Mouse (Mus musculus) midbrain, embryonic 10.5 days (tissue): Measurements from ENCODE around the gene Lrrc29. TPM values are rescaled to one million over a fixed set of nuclear protein-coding genes. Genes with fewer than 3 reads are reported as not detected.

Source experiments
- DNase-seq: peaks from one replicate; pipeline ENCODE4 v3.0.0-alpha.2; 2017; ENCODE audit warnings: low spot score
- H3K27ac ChIP-seq: fragments of 300-500 bp; sonication (generic); replicated peaks from 2 replicates; pipeline ENCODE4 v1.5.1; 2016; ENCODE audit warnings: mild to moderate bottlenecking
- H3K27me3 ChIP-seq: fragments of 300-500 bp; sonication (generic); 2 replicates; pipeline ENCODE4 v1.6.1; 2016; ENCODE audit warnings: low read depth, mild to moderate bottlenecking; ENCODE audit not compliant: poor library complexity, severe bottlenecking
- H3K36me3 ChIP-seq: fragments of 300-500 bp; sonication (generic); 2 replicates; pipeline ENCODE4 v1.6.1; 2016; ENCODE audit warnings: mild to moderate bottlenecking, moderate library complexity
- H3K4me1 ChIP-seq: fragments of 300-500 bp; sonication (generic); 2 replicates; pipeline ENCODE4 v1.6.1; 2016
- H3K4me3 ChIP-seq: fragments of 300-500 bp; sonication (generic); 2 replicates; pipeline ENCODE4 v1.5.1; 2016; ENCODE audit warnings: mild to moderate bottlenecking, moderate library complexity
- H3K9me3 ChIP-seq: fragments of 300-500 bp; sonication (generic); replicated peaks from 2 replicates; pipeline ENCODE4 v1.6.1; 2016; ENCODE audit warnings: mild to moderate bottlenecking
- WGBS: fragments of 180-500 bp; shearing (Covaris S2); methylation state at CpG from one replicate; pipeline ENCODE4 v1.1.7; 2016; 5-methylcytosine and 5-hydroxymethylcytosine counted together
- microRNA counts: library from miRNA; unstranded; fragments of <30 nt; microRNA quantifications from one replicate; lab custom pipeline; 2017
- microRNA-seq: library from miRNA; unstranded; fragments of <30 nt; microRNA quantifications from one replicate; pipeline ENCODE4, GENCODE M21; 2017
- polyA plus RNA-seq: library from polyadenylated mRNA; unstranded; fragments of >200 nt; fragmentation: Nextera tagmentation; extraction: Ambion mirVana; gene quantifications from 2 replicates; pipeline ENCODE4 v1.2.1, GENCODE M21; 2016

Gene Lrrc29
- polyA plus RNA-seq, 1 experiment from 2014 or later: 1.2 TPM

DNA sequence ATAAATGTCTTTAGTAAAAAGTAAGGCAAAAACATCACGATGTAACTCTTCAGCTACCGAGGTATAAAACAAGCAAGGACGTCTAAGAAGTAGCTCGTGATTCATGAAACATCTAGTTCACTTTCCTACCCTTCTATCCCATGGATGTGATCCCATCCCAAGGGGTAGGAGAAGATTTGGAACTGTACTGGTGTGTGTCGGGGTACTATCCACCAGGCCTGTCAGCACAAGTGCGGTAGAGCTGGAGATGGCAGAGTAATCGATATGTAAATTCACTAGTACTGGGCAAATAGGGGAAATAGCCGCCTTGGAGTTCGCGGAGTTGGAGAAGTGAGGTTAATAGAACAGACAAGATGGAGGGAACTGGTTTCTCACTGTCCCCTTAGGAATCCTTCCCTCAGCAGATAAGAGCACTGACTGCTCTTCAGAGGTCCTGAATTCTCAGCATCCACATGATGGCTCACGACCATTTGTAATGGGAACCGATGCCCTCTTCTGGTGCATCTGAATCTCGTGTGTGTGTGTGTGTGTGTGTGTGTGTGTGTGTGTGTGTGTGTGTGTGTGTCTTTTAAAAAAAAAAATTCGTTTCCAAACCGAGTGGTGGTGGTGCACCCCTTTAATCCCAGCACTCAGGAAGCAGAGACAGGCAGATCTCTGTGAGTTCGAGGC is 62.7 kb downstream of the Lrrc29 start:
- H3K9me3 ChIP-seq: peaks cover 7% of the 10 kb centered on the region
- H3K4me3 ChIP-seq: peak overlapping the region; percentile 62
- H3K4me1 ChIP-seq: peaks cover 37% of the 10 kb centered on the region
- DNase-seq: no peak
- H3K36me3 ChIP-seq: no peaks in the 10 kb centered on the region
- H3K27me3 ChIP-seq: peaks cover 100% of the 10 kb centered on the region
- 38% methylated on average over 16 of the region's 16 CpGs for WGBS
- no peak overlapping the region for H3K27ac ChIP-seq

MicroRNA genes within 50 kb of the gene (microRNA counts, 519-probe panel; counts per million panel counts)
- microRNA mmu-miR-328 (lab: Ali Mortazavi, UCI): 2,695 counts per million, percentile 8 among the panel's probes with 10 or more counts

Small RNAs within 50 kb of the gene (microRNA-seq; reads per million reads assigned to microRNA genes)
- gene Gm27320 (not detected), gene Mir328 (191 reads per million, percentile 59 among the genes with 10 or more reads in this experiment)

Other genes with a start within 250 kb of the Lrrc29 start
- gene Ces3b, start 242.5 kb downstream of the Lrrc29 start, polyA plus RNA-seq: not detected in 2 replicates
- not detected in 2 replicates for gene Ces4a, start 194.5 kb downstream of the Lrrc29 start, polyA plus RNA-seq
- 41.8 and 46.7 TPM in 2 replicates for gene Cbfb, start 155.6 kb downstream of the Lrrc29 start, polyA plus RNA-seq
- 27.1 and 28.5 TPM in 2 replicates for gene D230025D16Rik, start 101.1 kb downstream of the Lrrc29 start, polyA plus RNA-seq
- 2.4 and 4.2 TPM in 2 replicates for gene B3gnt9, start 71.1 kb downstream of the Lrrc29 start, polyA plus RNA-seq
- 13.6 and 14.6 TPM in 2 replicates for gene Tradd, start 61.7 kb downstream of the Lrrc29 start, polyA plus RNA-seq
- gene Fbxl8, start 61.6 kb downstream of the Lrrc29 start, polyA plus RNA-seq: 0.64 and 0.72 TPM in 2 replicates
- 0.10 TPM in 1 of 2 replicates, not detected in the other for gene Hsf4, start 56.5 kb downstream of the Lrrc29 start, polyA plus RNA-seq
- gene Nol3, start 50.1 kb downstream of the Lrrc29 start, polyA plus RNA-seq: 1.4 and 2.3 TPM in 2 replicates
- 26.4 and 36.8 TPM in 2 replicates for gene 4931428F04Rik, start 36.4 kb downstream of the Lrrc29 start, polyA plus RNA-seq
- 10.2 and 11.4 TPM in 2 replicates for gene Exoc3l, start 30.2 kb downstream of the Lrrc29 start, polyA plus RNA-seq
- 117 and 124 TPM in 2 replicates for gene E2f4, start 28.6 kb downstream of the Lrrc29 start, polyA plus RNA-seq
- gene Elmo3, start 20.7 kb downstream of the Lrrc29 start, polyA plus RNA-seq: 1.3 and 1.5 TPM in 2 replicates
- gene Tmem208, start 76 bp upstream of the Lrrc29 start, polyA plus RNA-seq: 105 and 106 TPM in 2 replicates
- gene Fhod1, start 21.7 kb upstream of the Lrrc29 start, polyA plus RNA-seq: 1.9 and 2.2 TPM in 2 replicates
- 4.1 TPM in 2 replicates for gene Slc9a5, start 22.6 kb upstream of the Lrrc29 start, polyA plus RNA-seq
- gene Plekhg4, start 47.0 kb upstream of the Lrrc29 start, polyA plus RNA-seq: 0.49 and 0.51 TPM in 2 replicates
- gene Kctd19, start 87.2 kb upstream of the Lrrc29 start, polyA plus RNA-seq: 0.07 TPM in 1 of 2 replicates, not detected in the other
- gene Lrrc36, start 87.3 kb upstream of the Lrrc29 start, polyA plus RNA-seq: 2.6 and 3.7 TPM in 2 replicates
- gene Tppp3, start 145.2 kb upstream of the Lrrc29 start, polyA plus RNA-seq: 94.4 and 100.0 TPM in 2 replicates
- gene Zdhhc1, start 170.6 kb upstream of the Lrrc29 start, polyA plus RNA-seq: 18.6 and 24.0 TPM in 2 replicates
- 28.8 and 30.2 TPM in 2 replicates for gene Hsd11b2, start 192.5 kb upstream of the Lrrc29 start, polyA plus RNA-seq
- 85.4 and 101 TPM in 2 replicates for gene Atp6v0d1, start 239.8 kb upstream of the Lrrc29 start, polyA plus RNA-seq